Mouse (Mus musculus): ENCODE data around the gene Smarcb1.

GRCm38 (mm10) chr10:75915557-75915956 lies 5.9 kb downstream of the Smarcb1 start:
- TF ChIP-seq CTCF (IDR thresholded peaks at IDR 0.05; ENCODE audit: borderline replicate concordance, extremely low read depth, insufficient read depth, insufficient read length) (no peak), POLR2A (IDR thresholded peaks at IDR 0.05; ENCODE audit: borderline replicate concordance, extremely low read depth, insufficient read depth, insufficient read length, poor library complexity, severe bottlenecking) (no peak)

All from brain, embryonic 14.5 days (tissue).